Mouse (Mus musculus): Measurements from ENCODE around the gene Pfn1.

The Pfn1 gene

GRCm38 (mm10) chr11:70654923-70655570, 603 bp upstream of the Pfn1 start:
- DNase-seq (ENCODE audit: low spot score): no peak

GRCm38 (mm10) chr11:70653345-70654197, 873 bp downstream of the Pfn1 start:
- no peak for DNase-seq (ENCODE audit: low spot score)

GRCm38 (mm10) chr11:70652884-70653344, 1.5 kb downstream of the Pfn1 start:
- no peak for DNase-seq (ENCODE audit: low spot score)

- DNase-seq (ENCODE audit: low spot score): no peak
These were observed 2.2 kb downstream of the Pfn1 start for GRCm38 (mm10) chr11:70652029-70652883.

GRCm38 (mm10) chr11:70651391-70651790, 3.1 kb downstream of the Pfn1 start:
- DNase-seq (ENCODE audit: low spot score): no peak

- no peak for DNase-seq (ENCODE audit: low spot score)
These were observed 3.9 kb downstream of the Pfn1 start for GRCm38 (mm10) chr11:70650322-70651175.

- DNase-seq (ENCODE audit: low spot score): no peak
These were observed 5.2 kb downstream of the Pfn1 start for GRCm38 (mm10) chr11:70649185-70649734.

GRCm38 (mm10) chr11:70648512-70648911, 5.9 kb downstream of the Pfn1 start:
- no peak for DNase-seq (ENCODE audit: low spot score)

GRCm38 (mm10) chr11:70647716-70648420, 6.6 kb downstream of the Pfn1 start:
- DNase-seq (ENCODE audit: low spot score): no peak

GRCm38 (mm10) chr11:70646691-70647650, 7.5 kb downstream of the Pfn1 start, which contains the start of the genes Rnf167 and Slc25a11:
Gene Rnf167, plus strand, starts transcription at chr11:70647235.
Gene Slc25a11, minus strand, starts transcription at chr11:70647479.
- DNase-seq (ENCODE audit: low spot score): peak; percentile 87

GRCm38 (mm10) chr11:70646259-70646555, 8.2 kb downstream of the Pfn1 start:
- DNase-seq (ENCODE audit: low spot score): no peak

GRCm38 (mm10) chr11:70645461-70646258, 8.8 kb downstream of the Pfn1 start:
- no peak for DNase-seq (ENCODE audit: low spot score)

- no peak for DNase-seq (ENCODE audit: low spot score)
These were observed 9.8 kb downstream of the Pfn1 start for GRCm38 (mm10) chr11:70644564-70645103.

GRCm38 (mm10) chr11:70643051-70643450, 11.4 kb downstream of the Pfn1 start:
- DNase-seq (ENCODE audit: low spot score): no peak

GRCm38 (mm10) chr11:70641241-70641640, 13.2 kb downstream of the Pfn1 start:
- DNase-seq (ENCODE audit: low spot score): no peak

GRCm38 (mm10) chr11:70639976-70640375, 14.5 kb downstream of the Pfn1 start:
- DNase-seq (ENCODE audit: low spot score): no peak

- DNase-seq (ENCODE audit: low spot score): no peak
These were observed 15.6 kb downstream of the Pfn1 start, which contains the start of gene Gp1ba for GRCm38 (mm10) chr11:70638714-70639278. Gene Gp1ba, plus strand, starts transcription at chr11:70639122.

GRCm38 (mm10) chr11:70638293-70638692, 16.2 kb downstream of the Pfn1 start:
- no peak for DNase-seq (ENCODE audit: low spot score)

Data from layer of hippocampus, adult 9-10 months (tissue).